Mouse (Mus musculus): ENCODE measurements around the gene F13a1. TPM values are rescaled to one million over a fixed set of nuclear protein-coding genes. Genes with fewer than 3 reads are reported as not detected.

The F13a1 gene
- polyA plus RNA-seq, 1 experiment from 2014 or later: 9.3 TPM

DNA sequence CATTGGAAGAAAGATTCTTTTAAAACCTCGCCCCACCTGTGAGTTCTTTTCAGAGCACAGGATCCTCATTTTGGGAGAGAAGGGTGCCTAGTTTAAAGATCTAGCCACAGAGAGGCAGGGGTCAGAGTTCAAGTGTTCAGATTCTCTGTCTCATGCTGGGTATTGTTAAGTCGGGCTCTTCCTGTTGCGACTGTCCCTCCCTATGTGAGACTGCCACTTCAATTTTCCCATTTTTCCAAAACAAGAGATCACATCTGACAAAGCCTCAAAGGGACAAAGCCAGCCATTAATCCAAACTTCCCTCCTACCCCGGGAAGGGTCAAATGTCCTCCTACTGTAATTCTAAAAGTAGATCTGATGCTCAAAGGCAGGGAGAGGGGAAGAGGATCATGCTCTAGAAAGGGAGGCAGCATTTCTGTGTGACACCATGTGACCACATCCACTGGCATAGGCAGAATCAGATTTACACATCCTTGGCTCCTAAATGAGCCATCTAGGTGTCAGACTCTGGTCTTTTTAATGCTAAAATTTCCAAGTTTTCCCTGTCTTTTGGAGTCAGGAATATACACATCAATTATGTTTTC lies 24.0 kb downstream of the F13a1 start:
- Histone ChIP-seq H3K27ac (ENCODE audit: low read depth) (no peak overlapping the region), H3K4me1 (ENCODE audit: insufficient read depth) (no peaks in the 10 kb centered on the region), H3K4me2 (ENCODE audit: low read depth, low read length) (no peak overlapping the region), H3K36me3 (replicated peaks; ENCODE audit: insufficient read depth, low read length) (no peaks in the 10 kb centered on the region; the same call in 1 of the 2 replicates), H3K4me3 (ENCODE audit: low read depth, low read length) (no peak overlapping the region), H3K9me3 (ENCODE audit: low read length) (no peaks in the 10 kb centered on the region), H3K27me3 (ENCODE audit: insufficient read depth, low read length) (no peaks in the 10 kb centered on the region), H3K9ac (replicated peaks) (no peak overlapping the region)
- TF ChIP-seq CTCF (IDR thresholded peaks at IDR 0.05; ENCODE audit: low read depth): no peak
- no peak for TF ChIP-seq EP300 (IDR thresholded peaks at IDR 0.05; ENCODE audit: low read depth)
- 62% methylated on average over 4 of the region's 4 CpGs for WGBS (ENCODE audit: insufficient replicate concordance)
- no peak for DNase-seq
- ATAC-seq: no peak

DNA sequence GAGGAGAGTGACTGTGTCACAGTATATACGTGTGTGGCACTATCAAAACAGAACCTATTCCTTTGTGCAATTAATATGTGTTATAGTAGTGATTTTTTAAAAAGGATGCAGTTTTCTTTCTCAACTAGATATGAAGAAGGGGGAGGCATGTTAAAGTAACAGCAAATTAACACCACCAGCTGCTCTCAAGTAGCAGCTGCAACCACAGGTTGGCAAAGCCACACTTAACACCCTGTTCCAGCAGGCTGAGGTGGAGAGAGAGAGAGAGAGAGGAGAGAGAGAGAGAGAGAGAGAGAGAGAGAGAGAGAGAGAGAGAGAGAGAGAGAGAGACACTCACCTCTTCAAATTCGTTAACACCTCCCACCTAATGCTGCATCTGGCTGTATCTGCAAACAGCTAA lies 28.5 kb downstream of the F13a1 start:
- no peak overlapping the region for H3K27ac ChIP-seq (ENCODE audit: low read depth)
- no peak overlapping the region for H3K4me2 ChIP-seq (ENCODE audit: low read depth, low read length)
- no peaks in the 10 kb centered on the region for H3K9me3 ChIP-seq (ENCODE audit: low read length)
- H3K27me3 ChIP-seq (ENCODE audit: insufficient read depth, low read length): no peaks in the 10 kb centered on the region
- H3K9ac ChIP-seq (replicated peaks): no peak overlapping the region
- no peak for DNase-seq
- H3K4me3 ChIP-seq (ENCODE audit: low read depth, low read length): no peak overlapping the region
- H3K4me1 ChIP-seq (ENCODE audit: insufficient read depth): no peaks in the 10 kb centered on the region
- no peaks in the 10 kb centered on the region; the same call in 1 of the 2 replicates for H3K36me3 ChIP-seq (replicated peaks; ENCODE audit: insufficient read depth, low read length)
- TF ChIP-seq EP300 (IDR thresholded peaks at IDR 0.05; ENCODE audit: low read depth) (no peak), CTCF (IDR thresholded peaks at IDR 0.05; ENCODE audit: low read depth) (no peak)
- ATAC-seq: no peak
- 66% methylated on average over 2 of the region's 2 CpGs for WGBS (ENCODE audit: insufficient replicate concordance)

GRCm38 (mm10) chr13:37010771-37011170 lies 39.3 kb downstream of the F13a1 start:
- no peaks in the 10 kb centered on the region for H3K36me3 ChIP-seq (replicated peaks; ENCODE audit: insufficient read depth, low read length)
- H3K9ac ChIP-seq (replicated peaks): no peak overlapping the region
- no peak overlapping the region for H3K4me3 ChIP-seq (ENCODE audit: low read depth, low read length)
- no peak overlapping the region for H3K27ac ChIP-seq (ENCODE audit: low read depth)
- H3K9me3 ChIP-seq (ENCODE audit: low read length): no peaks in the 10 kb centered on the region
- DNase-seq (no peak), ATAC-seq (no peak)
- no peak overlapping the region for H3K4me2 ChIP-seq (ENCODE audit: low read depth, low read length)
- H3K27me3 ChIP-seq (ENCODE audit: insufficient read depth, low read length): no peaks in the 10 kb centered on the region
- TF ChIP-seq EP300 (IDR thresholded peaks at IDR 0.05; ENCODE audit: low read depth): no peak
- no peak for TF ChIP-seq CTCF (IDR thresholded peaks at IDR 0.05; ENCODE audit: low read depth)
- 61% methylated on average over 5 of the region's 5 CpGs for WGBS (ENCODE audit: insufficient replicate concordance)
- no peaks in the 10 kb centered on the region for H3K4me1 ChIP-seq (ENCODE audit: insufficient read depth)

- no peaks in the 10 kb centered on the region for H3K9me3 ChIP-seq (ENCODE audit: low read length)
- DNase-seq (no peak), ATAC-seq (no peak)
- H3K36me3 ChIP-seq (replicated peaks; ENCODE audit: insufficient read depth, low read length): no peaks in the 10 kb centered on the region
- no peak overlapping the region for H3K9ac ChIP-seq (replicated peaks)
- TF ChIP-seq EP300 (IDR thresholded peaks at IDR 0.05; ENCODE audit: low read depth) (no peak), CTCF (IDR thresholded peaks at IDR 0.05; ENCODE audit: low read depth) (no peak)
- H3K27ac ChIP-seq (ENCODE audit: low read depth): no peak overlapping the region
- H3K27me3 ChIP-seq (ENCODE audit: insufficient read depth, low read length): no peaks in the 10 kb centered on the region
- H3K4me3 ChIP-seq (ENCODE audit: low read depth, low read length): no peak overlapping the region
- no peaks in the 10 kb centered on the region for H3K4me1 ChIP-seq (ENCODE audit: insufficient read depth)
- H3K4me2 ChIP-seq (ENCODE audit: low read depth, low read length): no peak overlapping the region
These were observed 43.8 kb downstream of the F13a1 start for GRCm38 (mm10) chr13:37006224-37006623.

DNA sequence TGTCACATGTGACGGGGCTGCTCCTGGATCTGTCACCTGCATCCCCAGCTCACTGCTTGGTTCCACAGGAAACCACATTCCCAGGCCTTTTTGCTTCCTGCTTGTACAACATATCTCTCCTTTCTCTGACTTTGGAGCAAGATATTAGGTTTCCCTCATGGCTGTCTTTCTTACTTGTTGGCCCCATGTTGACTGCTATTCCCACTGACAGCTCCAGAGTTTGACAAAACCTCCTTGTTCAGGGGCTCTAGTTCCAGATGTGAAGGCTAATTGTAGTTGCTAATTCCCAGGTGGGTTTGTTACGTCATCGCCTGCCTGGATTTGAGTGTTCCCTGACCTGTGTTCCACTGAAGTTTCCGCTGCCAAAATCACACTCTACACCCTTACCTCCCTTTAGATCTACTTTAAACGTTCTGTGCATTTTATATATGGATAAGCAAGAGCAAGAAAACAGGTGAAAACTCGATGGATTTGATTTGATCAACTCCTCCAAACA lies 50.8 kb downstream of the F13a1 start:
- DNase-seq (no peak), ATAC-seq (no peak)
- H3K27me3 ChIP-seq (ENCODE audit: insufficient read depth, low read length): no peaks in the 10 kb centered on the region
- TF ChIP-seq CTCF (IDR thresholded peaks at IDR 0.05; ENCODE audit: low read depth) (no peak), EP300 (IDR thresholded peaks at IDR 0.05; ENCODE audit: low read depth) (no peak)
- H3K27ac ChIP-seq (ENCODE audit: low read depth): no peak overlapping the region
- H3K4me1 ChIP-seq (ENCODE audit: insufficient read depth): no peaks in the 10 kb centered on the region
- no peak overlapping the region for H3K9ac ChIP-seq (replicated peaks)
- H3K9me3 ChIP-seq (ENCODE audit: low read length): no peaks in the 10 kb centered on the region
- H3K4me2 ChIP-seq (ENCODE audit: low read depth, low read length): no peak overlapping the region
- no peak overlapping the region for H3K4me3 ChIP-seq (ENCODE audit: low read depth, low read length)
- WGBS (ENCODE audit: insufficient replicate concordance): 75% methylated on average over 6 of the region's 6 CpGs
- no peaks in the 10 kb centered on the region for H3K36me3 ChIP-seq (replicated peaks; ENCODE audit: insufficient read depth, low read length)

GRCm38 (mm10) chr13:36993593-36993992 lies 56.5 kb downstream of the F13a1 start:
- Histone ChIP-seq H3K4me3 (ENCODE audit: low read depth, low read length) (no peak overlapping the region), H3K36me3 (replicated peaks; ENCODE audit: insufficient read depth, low read length) (no peaks in the 10 kb centered on the region), H3K4me2 (ENCODE audit: low read depth, low read length) (no peak overlapping the region), H3K4me1 (ENCODE audit: insufficient read depth) (no peaks in the 10 kb centered on the region), H3K9ac (replicated peaks) (no peak overlapping the region), H3K9me3 (ENCODE audit: low read length) (no peaks in the 10 kb centered on the region), H3K27ac (ENCODE audit: low read depth) (no peak overlapping the region), H3K27me3 (ENCODE audit: insufficient read depth, low read length) (no peaks in the 10 kb centered on the region)
- WGBS (ENCODE audit: insufficient replicate concordance): 82% methylated on average over 5 of the region's 5 CpGs
- no peak for TF ChIP-seq CTCF (IDR thresholded peaks at IDR 0.05; ENCODE audit: low read depth)
- TF ChIP-seq EP300 (IDR thresholded peaks at IDR 0.05; ENCODE audit: low read depth): no peak
- ATAC-seq: no peak
- no peak for DNase-seq
